Mouse (Mus musculus): ENCODE measurements around the gene Siglec1. TPM values are rescaled to one million over a fixed set of nuclear protein-coding genes. Genes with fewer than 3 reads are reported as not detected.
A peak's percentile ranks its signal among the peaks of the same experiment; 100 is the strongest.

The Siglec1 gene
- polyA plus RNA-seq, 1 experiment from 2014 or later, result 0.08 TPM

DNA sequence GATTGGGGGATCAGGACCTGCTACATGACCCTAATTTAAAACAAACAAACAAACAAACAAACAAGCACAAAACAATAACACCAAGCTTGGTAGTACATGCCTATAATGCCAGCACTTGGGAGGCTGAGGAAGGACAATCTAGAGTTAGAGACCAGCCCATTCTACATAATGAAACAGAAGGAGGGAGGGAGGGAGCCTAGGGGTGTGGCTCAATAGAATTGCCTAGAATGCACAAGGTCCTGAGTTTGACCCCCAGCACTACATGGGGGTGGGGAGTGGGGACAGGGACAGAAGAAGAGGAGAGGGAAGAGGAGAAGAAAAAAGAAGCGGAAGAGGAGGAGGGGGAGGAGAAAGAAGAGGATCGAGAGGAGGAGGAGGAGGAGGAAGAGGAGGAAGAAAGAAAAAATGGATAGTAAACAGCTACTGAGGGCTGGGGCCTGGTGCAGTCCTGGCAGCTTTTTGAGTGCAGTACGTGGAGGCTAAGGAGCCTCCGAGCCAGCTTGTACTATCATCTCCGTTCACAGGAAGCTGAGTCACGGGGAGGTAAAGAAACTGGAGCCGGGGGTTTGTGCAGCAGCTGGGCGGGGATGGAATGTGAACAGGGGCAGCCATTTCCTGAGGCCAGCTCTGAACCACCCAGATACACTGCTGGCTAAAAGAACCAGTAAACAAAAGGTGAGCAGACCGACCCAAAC, 9.7 kb upstream of the Siglec1 start:
- Histone ChIP-seq H3K36me3 (no peaks in the 10 kb centered on the region), H3K4me2 (peak overlapping the region; percentile 45), H3K27me3 (replicated peaks) (no peaks in the 10 kb centered on the region), H3K4me1 (replicated peaks) (peaks cover 10% of the 10 kb centered on the region; the same call in 1 of the 2 replicates), H3K4me3 (no peak overlapping the region), H3K9me3 (replicated peaks) (no peaks in the 10 kb centered on the region), H3K27ac (ENCODE audit: poor library complexity, severe bottlenecking) (peak overlapping the region; percentile 87), H3K9ac (no peak overlapping the region)
- ATAC-seq (ENCODE audit: insufficient number of reproducible peaks, low FRiP score), result peak; percentile 90
- WGBS, result 16% methylated on average over 9 of the region's 9 CpGs

DNA sequence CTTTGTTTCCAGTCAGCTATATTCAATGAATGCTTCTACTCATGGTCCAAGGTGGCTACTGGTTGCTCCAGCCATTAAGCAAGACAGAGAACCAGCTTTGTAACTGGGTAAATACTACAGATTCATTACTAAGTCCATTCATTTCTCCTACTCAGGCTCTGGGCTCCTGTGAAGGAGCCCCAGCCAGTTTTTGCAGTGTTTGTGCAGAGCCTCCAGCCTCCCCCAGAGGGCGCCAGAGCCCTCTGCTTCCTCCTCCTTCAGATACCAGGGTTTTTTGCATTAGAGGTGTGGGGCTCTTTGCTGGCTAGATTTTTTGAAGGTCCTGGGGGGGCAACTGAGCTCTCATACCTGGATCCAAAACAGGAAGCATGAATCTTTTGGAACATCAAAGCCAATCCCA, 8.3 kb upstream of the Siglec1 start:
- H3K4me3 ChIP-seq, result no peak overlapping the region
- H3K4me1 ChIP-seq (replicated peaks), result peaks cover 10% of the 10 kb centered on the region; the same call in 1 of the 2 replicates
- H3K27ac ChIP-seq (ENCODE audit: poor library complexity, severe bottlenecking), result no peak overlapping the region
- no peak for ATAC-seq (ENCODE audit: insufficient number of reproducible peaks, low FRiP score)
- 3% methylated on average over 1 of the region's 1 CpGs for WGBS
- H3K27me3 ChIP-seq (replicated peaks), result no peaks in the 10 kb centered on the region
- H3K36me3 ChIP-seq, result no peaks in the 10 kb centered on the region
- no peaks in the 10 kb centered on the region for H3K9me3 ChIP-seq (replicated peaks)
- no peak overlapping the region for H3K9ac ChIP-seq
- H3K4me2 ChIP-seq, result no peak overlapping the region

DNA sequence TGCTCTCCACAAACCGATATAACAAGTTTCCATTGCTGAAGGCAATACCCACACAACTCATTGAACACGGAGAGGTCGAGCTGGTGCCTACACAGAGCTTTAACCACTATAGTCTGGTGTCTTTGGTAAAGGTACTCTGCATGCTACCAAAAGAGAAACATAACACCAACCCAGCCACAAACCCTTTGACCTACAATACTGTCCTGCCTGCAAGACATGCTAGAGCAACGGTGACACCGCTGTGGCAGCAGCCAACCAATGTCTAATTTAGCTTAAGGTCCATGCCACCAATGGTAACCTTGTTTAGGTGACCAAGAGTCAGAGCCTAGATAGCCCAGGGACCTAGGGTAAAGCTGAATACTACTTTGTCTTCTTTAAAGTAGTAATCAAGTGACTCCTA, 7.0 kb upstream of the Siglec1 start:
- no peak for ATAC-seq (ENCODE audit: insufficient number of reproducible peaks, low FRiP score)
- Histone ChIP-seq H3K9ac (no peak overlapping the region), H3K27me3 (replicated peaks) (no peaks in the 10 kb centered on the region), H3K36me3 (no peaks in the 10 kb centered on the region), H3K27ac (ENCODE audit: poor library complexity, severe bottlenecking) (no peak overlapping the region), H3K4me2 (no peak overlapping the region), H3K4me3 (no peak overlapping the region), H3K4me1 (replicated peaks) (peaks cover 12% of the 10 kb centered on the region; the same call in 1 of the 2 replicates), H3K9me3 (replicated peaks) (no peaks in the 10 kb centered on the region)
- WGBS, result 79% methylated on average over 5 of the region's 5 CpGs

DNA sequence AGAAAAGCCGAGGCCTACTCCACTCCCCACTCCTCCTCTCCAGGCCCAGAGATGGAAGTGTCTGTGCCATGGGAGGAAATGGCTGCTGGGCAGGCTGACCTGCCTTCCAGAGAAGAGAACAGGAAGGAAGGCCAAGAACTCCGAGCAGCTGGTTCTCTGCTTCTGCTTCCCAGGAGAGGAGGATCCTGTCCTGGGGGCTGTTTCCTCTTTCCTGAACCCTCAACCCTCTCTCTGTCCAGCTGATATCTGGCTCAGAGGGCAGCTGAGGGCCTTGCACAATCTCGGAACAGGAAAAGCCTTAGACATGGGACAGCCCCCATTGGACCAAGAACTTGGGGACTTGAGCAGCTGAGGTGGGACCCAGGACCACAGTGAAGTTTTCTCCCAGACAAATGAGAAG, 4.3 kb upstream of the Siglec1 start:
- no peak overlapping the region for H3K4me3 ChIP-seq
- 0 out of 2 replicates have a peak overlapping the region, but pooled peaks have one; percentile 1 for H3K27ac ChIP-seq (ENCODE audit: poor library complexity, severe bottlenecking)
- H3K27me3 ChIP-seq (replicated peaks), result peaks cover 4% of the 10 kb centered on the region; the same call in 1 of the 2 replicates
- H3K4me2 ChIP-seq, result no peak overlapping the region
- no peak overlapping the region for H3K9ac ChIP-seq
- H3K36me3 ChIP-seq, result no peaks in the 10 kb centered on the region
- WGBS, result 60% methylated on average over 3 of the region's 3 CpGs
- ATAC-seq (ENCODE audit: insufficient number of reproducible peaks, low FRiP score), result peak; percentile 38; the same call in 1 of the 2 replicates
- no peaks in the 10 kb centered on the region for H3K9me3 ChIP-seq (replicated peaks)
- H3K4me1 ChIP-seq (replicated peaks), result peaks cover 6% of the 10 kb centered on the region; the same call in 1 of the 2 replicates

DNA sequence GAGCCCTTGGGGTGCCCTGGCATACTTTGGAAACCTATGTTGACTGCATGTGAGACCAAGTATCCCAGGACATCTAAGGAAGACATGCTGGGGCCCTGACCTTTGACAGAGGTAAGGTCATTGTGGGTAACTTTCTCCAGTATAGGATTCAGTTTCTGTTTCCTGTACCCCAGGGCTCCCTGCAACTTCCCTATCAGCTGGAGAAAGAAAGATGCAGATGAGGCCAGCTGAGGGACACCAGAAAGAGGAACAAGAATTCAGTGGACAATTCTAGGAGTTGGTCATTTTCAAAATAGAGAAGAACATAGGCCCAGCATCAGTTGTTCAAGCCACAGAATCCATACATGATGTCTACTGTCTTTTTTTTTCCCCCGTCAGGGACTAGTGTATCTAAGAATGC, 3.1 kb upstream of the Siglec1 start:
- no peak overlapping the region for H3K4me3 ChIP-seq
- no peak overlapping the region for H3K9ac ChIP-seq
- H3K4me2 ChIP-seq, result no peak overlapping the region
- H3K27ac ChIP-seq (ENCODE audit: poor library complexity, severe bottlenecking), result no peak overlapping the region
- H3K9me3 ChIP-seq (replicated peaks), result no peaks in the 10 kb centered on the region
- ATAC-seq (ENCODE audit: insufficient number of reproducible peaks, low FRiP score), result no peak
- H3K4me1 ChIP-seq (replicated peaks), result 0 out of 2 replicates have a peak, but pooled peaks cover 3% of the 10 kb centered on the region
- no peaks in the 10 kb centered on the region for H3K36me3 ChIP-seq
- WGBS, result 68% methylated on average over 1 of the region's 1 CpGs
- H3K27me3 ChIP-seq (replicated peaks), result peaks cover 8% of the 10 kb centered on the region; the same call in 1 of the 2 replicates

DNA sequence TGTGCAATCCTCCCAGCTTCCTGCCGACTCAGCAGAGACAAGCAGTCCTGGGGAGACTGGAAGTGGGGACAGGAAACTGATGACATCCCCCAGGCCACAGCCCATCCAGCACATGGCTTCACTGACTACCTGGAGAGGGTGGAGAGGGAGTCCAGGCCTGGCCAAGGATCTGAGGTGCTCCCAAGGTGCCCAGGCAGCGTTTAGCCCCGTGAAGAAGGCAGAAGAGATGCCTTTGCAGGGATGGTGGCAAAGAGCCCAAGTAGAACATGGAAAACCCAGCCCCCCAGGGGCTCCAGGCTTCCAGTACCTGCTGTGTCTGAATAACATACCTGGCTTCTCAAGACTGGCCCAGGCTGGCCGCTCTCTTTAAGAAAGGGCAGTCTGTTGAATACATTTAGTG, 2.0 kb upstream of the Siglec1 start:
- H3K4me1 ChIP-seq (replicated peaks), result 0 out of 2 replicates have a peak, but pooled peaks cover 3% of the 10 kb centered on the region
- no peak overlapping the region for H3K4me3 ChIP-seq
- no peak overlapping the region for H3K4me2 ChIP-seq
- no peaks in the 10 kb centered on the region for H3K9me3 ChIP-seq (replicated peaks)
- no peak overlapping the region for H3K9ac ChIP-seq
- no peaks in the 10 kb centered on the region for H3K36me3 ChIP-seq
- 73% methylated on average over 4 of the region's 4 CpGs for WGBS
- H3K27ac ChIP-seq (ENCODE audit: poor library complexity, severe bottlenecking), result no peak overlapping the region
- H3K27me3 ChIP-seq (replicated peaks), result peaks cover 8% of the 10 kb centered on the region; the same call in 1 of the 2 replicates
- ATAC-seq (ENCODE audit: insufficient number of reproducible peaks, low FRiP score), result no peak

DNA sequence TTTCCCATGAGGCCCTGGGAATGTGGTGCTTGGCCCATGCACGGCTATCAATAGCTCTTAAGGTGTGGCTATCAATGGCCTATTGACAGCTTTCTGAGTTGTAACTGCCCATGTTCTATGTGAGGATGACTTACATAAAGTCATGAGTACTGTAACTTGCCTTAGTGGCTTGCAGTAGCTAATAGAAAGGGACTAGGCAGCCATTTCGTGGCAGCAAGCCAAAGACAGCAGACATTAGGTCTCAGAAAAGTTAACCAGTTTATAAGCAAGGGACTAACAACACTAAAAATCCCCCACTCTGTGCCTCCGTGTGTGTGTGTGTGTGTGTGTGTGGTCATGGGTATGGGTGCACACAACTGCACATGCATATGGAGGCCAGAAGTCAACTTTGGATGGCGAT, 2.4 kb downstream of the Siglec1 start:
- 79% methylated on average over 4 of the region's 4 CpGs for WGBS
- no peak overlapping the region for H3K27ac ChIP-seq (ENCODE audit: poor library complexity, severe bottlenecking)
- no peaks in the 10 kb centered on the region for H3K9me3 ChIP-seq (replicated peaks)
- ATAC-seq (ENCODE audit: insufficient number of reproducible peaks, low FRiP score), result no peak
- H3K4me1 ChIP-seq (replicated peaks), result 0 out of 2 replicates have a peak, but pooled peaks cover 3% of the 10 kb centered on the region
- H3K36me3 ChIP-seq, result no peaks in the 10 kb centered on the region
- no peak overlapping the region for H3K4me3 ChIP-seq
- peaks cover 20% of the 10 kb centered on the region; the same call in 1 of the 2 replicates for H3K27me3 ChIP-seq (replicated peaks)
- no peak overlapping the region for H3K9ac ChIP-seq
- H3K4me2 ChIP-seq, result no peak overlapping the region

DNA sequence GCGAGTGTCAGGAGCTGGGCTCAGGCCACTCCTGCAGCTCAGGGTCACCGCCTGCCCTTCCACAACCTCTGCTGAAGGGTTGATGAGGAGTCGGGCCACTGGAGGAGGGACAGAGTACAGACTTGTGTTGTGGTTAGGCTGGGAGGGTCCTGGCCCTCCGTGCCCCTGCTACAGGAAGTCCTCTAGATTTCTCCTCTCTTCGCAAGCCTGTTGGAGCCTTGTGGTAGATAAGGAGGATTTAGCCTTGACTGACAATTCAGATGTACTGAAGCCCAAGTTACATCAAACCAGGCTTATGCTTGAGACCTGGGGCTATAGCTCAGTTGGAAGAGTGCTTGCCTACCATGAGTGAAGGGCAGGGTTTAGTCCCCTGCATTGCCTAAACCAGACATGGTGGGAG, 6.1 kb downstream of the Siglec1 start:
- H3K9ac ChIP-seq, result no peak overlapping the region
- 47% methylated on average over 5 of the region's 5 CpGs for WGBS
- H3K27ac ChIP-seq (ENCODE audit: poor library complexity, severe bottlenecking), result no peak overlapping the region
- ATAC-seq (ENCODE audit: insufficient number of reproducible peaks, low FRiP score), result no peak
- no peaks in the 10 kb centered on the region for H3K4me1 ChIP-seq (replicated peaks)
- H3K9me3 ChIP-seq (replicated peaks), result no peaks in the 10 kb centered on the region
- H3K4me2 ChIP-seq, result no peak overlapping the region
- H3K4me3 ChIP-seq, result no peak overlapping the region
- H3K36me3 ChIP-seq, result no peaks in the 10 kb centered on the region
- peaks cover 18% of the 10 kb centered on the region; the same call in 1 of the 2 replicates for H3K27me3 ChIP-seq (replicated peaks)

DNA sequence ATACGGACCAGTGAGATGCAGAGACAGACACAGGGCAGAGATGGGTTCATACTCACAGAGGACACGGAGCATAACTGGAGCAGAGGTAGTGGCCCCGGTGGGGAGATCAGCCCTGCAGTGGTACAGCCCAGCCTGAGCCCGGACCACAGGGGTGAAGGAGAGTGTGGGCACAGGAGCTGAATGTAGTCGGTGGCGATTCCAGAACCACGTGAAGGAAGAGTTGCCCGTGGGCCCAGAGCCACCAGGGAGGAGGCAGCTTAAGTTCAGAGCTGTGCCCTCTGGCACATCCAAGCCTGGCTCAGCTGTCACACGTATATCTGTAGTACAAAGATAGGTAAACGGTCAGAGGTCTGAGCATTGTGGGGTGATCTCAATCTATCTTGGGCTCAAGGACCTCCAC, 14.0 kb downstream of the Siglec1 start:
- ATAC-seq (ENCODE audit: insufficient number of reproducible peaks, low FRiP score), result no peak
- WGBS, result 80% methylated on average over 10 of the region's 10 CpGs
- Histone ChIP-seq H3K27ac (ENCODE audit: poor library complexity, severe bottlenecking) (no peak overlapping the region), H3K36me3 (no peaks in the 10 kb centered on the region), H3K9ac (no peak overlapping the region), H3K4me1 (replicated peaks) (no peaks in the 10 kb centered on the region), H3K9me3 (replicated peaks) (no peaks in the 10 kb centered on the region), H3K4me2 (no peak overlapping the region), H3K4me3 (no peak overlapping the region), H3K27me3 (replicated peaks) (peaks cover 16% of the 10 kb centered on the region; the same call in 1 of the 2 replicates)

DNA sequence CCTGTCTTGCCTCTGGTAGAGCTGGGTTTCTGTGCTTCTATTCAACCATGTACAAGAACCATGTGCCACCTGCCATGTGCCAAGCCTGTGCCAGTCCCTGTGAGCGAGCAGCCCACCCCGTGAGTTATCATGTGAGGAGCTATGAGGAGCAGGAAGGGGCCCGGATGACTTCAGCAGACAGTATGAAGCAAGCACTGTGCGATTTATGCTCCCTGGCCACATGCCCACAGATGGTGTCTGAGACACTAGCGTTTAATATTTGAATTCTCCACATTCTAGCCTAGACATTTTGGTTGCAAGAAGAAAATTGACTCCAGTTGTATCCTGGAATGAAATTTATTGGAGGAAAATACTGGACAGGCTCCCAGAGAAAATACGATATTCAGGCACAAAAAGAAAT, 19.1 kb downstream of the Siglec1 start:
- peaks cover 12% of the 10 kb centered on the region for H3K4me1 ChIP-seq (replicated peaks)
- H3K4me2 ChIP-seq, result no peak overlapping the region
- H3K36me3 ChIP-seq, result no peaks in the 10 kb centered on the region
- no peak overlapping the region for H3K27ac ChIP-seq (ENCODE audit: poor library complexity, severe bottlenecking)
- H3K27me3 ChIP-seq (replicated peaks), result peaks cover 55% of the 10 kb centered on the region
- H3K9me3 ChIP-seq (replicated peaks), result no peaks in the 10 kb centered on the region
- H3K4me3 ChIP-seq, result no peak overlapping the region
- no peak overlapping the region for H3K9ac ChIP-seq
- 66% methylated on average over 6 of the region's 6 CpGs for WGBS
- no peak for ATAC-seq (ENCODE audit: insufficient number of reproducible peaks, low FRiP score)

DNA sequence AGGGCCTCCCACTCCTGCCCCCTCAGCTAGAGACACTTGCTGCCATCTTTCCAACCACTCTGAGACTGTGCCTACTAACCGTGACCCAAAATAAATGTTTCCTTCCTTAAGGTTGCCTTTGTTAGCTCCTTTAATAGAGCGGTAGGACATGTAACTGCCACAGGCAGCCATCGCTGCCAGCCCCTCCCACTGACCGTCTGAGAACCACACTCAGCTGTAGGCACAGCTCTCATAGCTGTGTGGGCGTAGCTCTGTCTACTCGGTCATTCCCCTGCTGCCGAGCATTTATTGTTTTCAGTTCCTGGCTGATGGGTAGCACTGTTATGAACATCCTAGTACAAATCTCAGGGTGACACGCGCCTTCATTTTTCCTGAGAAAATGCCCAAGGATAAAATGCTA, 20.2 kb downstream of the Siglec1 start:
- 65% methylated on average over 9 of the region's 9 CpGs for WGBS
- Histone ChIP-seq H3K9me3 (replicated peaks) (no peaks in the 10 kb centered on the region), H3K27me3 (replicated peaks) (peaks cover 60% of the 10 kb centered on the region)

More for the DNA sequence above, 20.2 kb downstream of the Siglec1 start:
- H3K36me3 ChIP-seq, result no peaks in the 10 kb centered on the region
- no peak for ATAC-seq (ENCODE audit: insufficient number of reproducible peaks, low FRiP score)
- no peak overlapping the region for H3K27ac ChIP-seq (ENCODE audit: poor library complexity, severe bottlenecking)
- H3K4me3 ChIP-seq, result no peak overlapping the region
- H3K4me2 ChIP-seq, result no peak overlapping the region
- H3K4me1 ChIP-seq (replicated peaks), result peaks cover 18% of the 10 kb centered on the region
- H3K9ac ChIP-seq, result no peak overlapping the region

Data from heart, embryonic 12.5 days (tissue).